Mouse (Mus musculus): ENCODE measurements at regions not wholly inside any gene's neighbourhood (a gene's known extent, or its start where the extent isn't known, plus 50 kb on each side); places are given as distances from the start of the nearest gene placed in this dataset.

DNA sequence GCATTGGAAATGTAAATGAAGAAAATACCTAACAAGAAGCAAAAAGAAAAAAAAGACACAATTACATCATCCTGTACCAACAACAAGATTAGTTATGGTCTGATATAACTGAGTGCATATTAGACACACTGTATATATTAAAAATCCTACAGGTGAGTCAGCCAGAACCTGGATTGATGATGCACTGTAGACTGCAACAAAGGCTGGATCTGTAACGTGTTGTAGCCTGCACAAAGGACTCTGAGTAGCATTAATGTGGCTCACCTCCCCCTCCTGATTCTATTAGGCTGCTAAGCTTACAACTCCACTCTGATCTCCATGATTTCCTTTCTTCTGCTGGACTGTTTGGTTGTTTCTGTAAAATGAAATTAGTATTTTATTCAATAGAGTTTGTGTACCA is 1383.4 kb downstream of the Defb40 start:
- DNase-seq = no peak

DNA sequence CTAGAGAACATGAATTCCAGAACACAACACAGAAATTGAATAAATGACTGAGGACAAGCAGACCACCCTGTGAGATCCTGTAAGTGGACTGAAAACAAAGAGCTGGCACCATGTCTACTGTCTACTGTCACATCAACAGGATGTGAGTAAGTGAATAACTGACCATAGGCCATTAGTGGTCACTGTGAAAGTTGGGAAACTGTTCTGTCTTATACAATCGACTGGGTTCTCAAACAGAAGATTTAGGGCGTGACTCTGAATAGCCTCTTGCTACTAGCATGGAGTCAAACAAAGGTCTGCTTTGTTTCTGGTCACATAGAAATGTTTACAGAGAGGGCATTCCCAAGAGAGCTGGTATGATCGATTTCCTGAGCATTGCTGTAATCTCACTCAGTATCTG is 1387.9 kb downstream of the Defb40 start:
- no peak for DNase-seq

DNA sequence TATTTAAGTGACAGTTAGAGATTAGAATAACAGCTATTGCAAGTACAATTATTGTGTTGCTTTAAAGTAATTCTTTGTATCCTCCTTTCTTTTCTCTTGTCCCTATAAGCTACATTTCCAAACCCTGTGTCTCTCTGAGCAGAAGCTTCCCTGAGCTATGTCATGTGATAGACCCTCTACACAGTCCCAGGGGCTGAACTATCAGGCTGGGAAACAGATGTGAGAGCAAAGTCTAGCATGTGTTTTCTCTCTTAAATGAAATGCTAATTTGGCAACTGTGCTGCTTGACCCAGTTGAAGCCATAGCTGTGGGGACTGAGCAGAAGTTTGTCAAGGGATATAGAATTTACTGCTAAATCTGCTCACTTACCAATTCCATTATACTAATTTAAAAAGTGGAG is 1389.9 kb downstream of the Defb40 start:
- DNase-seq = no peak

DNA sequence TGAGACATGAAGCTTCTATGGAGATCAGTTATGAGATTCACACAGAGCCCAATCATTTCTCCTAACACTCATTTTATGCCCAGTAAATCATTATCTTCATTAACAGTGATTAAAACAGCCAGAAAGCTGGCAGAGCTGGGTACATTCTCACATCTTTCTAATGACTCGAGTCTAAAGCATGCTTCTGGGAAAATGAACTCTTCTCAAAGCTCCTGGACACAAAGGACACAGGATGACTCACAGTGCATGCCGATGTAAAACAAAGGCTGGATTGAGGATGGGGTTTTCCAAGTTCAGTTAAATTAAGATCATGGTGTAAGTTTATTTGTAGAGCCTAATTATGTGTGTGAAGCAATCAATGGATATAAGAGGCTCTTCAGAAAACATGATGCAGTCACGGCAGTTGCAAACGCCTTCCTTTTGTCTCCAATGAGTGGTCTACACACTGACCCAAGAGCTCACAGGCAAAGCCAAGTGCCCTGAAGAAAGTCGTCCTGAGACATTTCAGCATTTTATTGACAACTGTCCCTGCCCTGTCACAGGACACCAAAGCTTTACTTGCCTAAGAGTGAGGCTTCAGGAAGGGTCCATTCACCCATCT is 1390.7 kb downstream of the Defb40 start:
- no peak for DNase-seq

All from adrenal gland, adult 8-10 months (tissue).